Mouse (Mus musculus): ENCODE results near the gene Acss3.

DNA sequence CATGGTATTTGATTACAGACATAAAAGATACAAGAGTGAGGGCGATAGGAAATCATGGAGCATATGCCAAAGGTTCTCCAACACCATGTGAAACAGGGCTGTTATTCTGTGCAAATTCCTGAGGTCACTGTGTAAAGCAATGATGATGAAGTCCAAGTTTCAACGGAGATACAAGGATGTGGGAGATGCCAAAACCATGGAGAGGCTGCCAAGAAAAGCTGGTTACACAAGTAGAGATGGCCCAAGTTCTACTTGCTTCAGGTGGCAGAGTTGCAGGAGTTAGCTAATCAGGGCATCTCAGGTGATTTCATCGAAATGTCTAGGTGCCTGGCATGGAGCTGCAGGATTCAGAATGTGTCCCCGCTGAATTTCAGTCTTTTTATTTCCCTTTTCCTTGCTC, 84.3 kb downstream of the Acss3 start:
- no peak for TF ChIP-seq CTCF (IDR thresholded peaks at IDR 0.05; ENCODE audit: low read depth)
- TF ChIP-seq EP300 (optimal IDR thresholded peaks at IDR 0.05): no peak
